Mouse (Mus musculus): ENCODE data around the gene Tbx3. TPM values are rescaled to one million over a fixed set of nuclear protein-coding genes. Genes with fewer than 3 reads are reported as not detected.

Tbx3 gene
- 1.8 and 2.4 TPM in 2 replicates for polyA plus RNA-seq (2012; rRNA removed)

DNA sequence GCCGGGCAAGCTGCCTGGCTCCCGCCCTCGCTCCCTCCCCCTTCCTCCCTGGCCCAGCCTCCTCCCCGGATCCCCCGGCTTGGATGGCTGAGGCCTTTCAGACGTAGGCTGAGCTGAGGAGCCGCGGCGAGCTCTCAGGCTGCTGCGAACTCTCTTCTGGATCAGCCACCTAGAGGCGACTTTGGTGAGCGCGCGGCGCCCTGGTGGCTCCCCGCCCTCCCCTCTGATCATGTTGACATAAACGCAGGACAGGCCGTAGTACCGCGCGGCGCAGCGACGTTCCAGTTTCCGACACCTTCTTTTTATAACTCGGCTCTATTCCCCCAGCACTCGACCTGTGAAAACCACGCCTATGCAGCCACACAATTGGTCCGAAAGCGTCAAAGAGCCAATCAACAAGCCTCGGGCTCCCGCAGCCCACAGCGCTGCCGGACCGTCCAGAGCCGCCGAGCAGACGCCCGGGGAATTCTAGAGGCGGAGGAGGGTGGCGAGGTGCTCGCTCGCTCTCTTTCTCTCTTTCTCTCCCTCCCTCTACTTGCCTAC lies at the start of gene Tbx3:
Gene Tbx3, plus strand, starts transcription at position 104 of the 543 bp plus-strand sequence.
- DNase-seq (ENCODE audit: extremely low spot score in 1 of 2, low spot score in 1 of 2) = peak; percentile 41 to 62

DNA sequence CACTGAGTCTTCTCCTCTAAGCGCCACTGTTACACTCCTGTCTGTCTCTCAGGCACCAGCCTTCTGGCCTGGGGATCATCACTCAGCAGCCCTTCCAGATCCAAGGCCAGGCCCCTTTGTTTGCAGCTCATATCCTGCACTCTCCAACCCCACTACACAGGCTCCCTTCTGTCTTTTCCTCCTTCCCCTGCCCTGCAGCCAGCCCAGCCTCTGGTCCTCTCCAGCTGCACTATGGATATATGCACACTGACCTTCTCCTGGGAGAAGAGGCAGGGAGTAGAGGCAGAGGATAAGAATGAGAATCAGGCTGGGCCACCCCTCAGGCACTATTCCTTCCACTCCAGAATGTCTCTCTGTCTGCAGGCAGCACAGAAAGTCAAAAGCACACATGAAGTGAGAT lies 48.4 kb upstream of the Tbx3 start:
- DNase-seq (ENCODE audit: extremely low spot score in 1 of 2, low spot score in 1 of 2) = no peak

DNA sequence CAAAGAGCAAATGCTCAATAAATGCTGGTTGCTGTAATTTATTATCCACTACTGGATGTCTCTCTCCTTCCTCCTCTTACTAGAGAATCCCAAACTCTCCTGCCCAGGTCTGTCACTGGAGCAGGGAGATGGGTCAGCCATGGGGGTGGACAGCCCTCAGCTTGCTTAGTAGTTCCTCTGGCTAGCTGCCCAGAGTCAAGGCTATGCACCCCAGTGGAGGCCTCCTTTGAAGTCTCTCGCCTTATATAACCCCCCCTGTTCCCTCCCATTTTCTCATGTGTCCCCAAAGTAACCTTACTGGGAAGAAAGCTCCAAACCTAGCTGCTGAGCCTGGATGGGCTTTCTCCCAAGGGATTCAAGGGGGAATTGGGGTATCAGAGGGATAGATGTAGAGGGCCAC lies 45.9 kb upstream of the Tbx3 start:
- no peak for DNase-seq (ENCODE audit: extremely low spot score in 1 of 2, low spot score in 1 of 2)

DNA sequence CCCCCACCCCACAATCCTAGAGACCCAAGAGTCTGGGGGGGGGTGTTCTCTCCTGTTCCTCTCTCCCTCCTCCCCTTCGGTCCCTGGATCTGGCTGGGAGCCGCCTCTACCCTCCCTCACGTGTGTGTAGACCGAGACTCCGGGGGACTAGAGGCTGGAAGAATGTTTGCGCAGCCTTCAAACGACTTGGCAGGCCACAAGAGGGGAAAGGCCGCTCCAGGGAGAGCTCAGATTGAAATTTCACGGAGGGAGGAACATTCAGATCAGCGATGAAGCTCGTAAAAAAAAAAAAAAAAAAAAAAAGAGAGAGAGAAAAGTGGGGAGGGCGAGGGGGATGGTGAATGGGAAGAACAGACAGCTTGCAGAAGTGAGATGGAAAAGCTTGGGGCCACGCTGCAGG lies 44.9 kb upstream of the Tbx3 start:
- no peak for DNase-seq (ENCODE audit: extremely low spot score in 1 of 2, low spot score in 1 of 2)

DNA sequence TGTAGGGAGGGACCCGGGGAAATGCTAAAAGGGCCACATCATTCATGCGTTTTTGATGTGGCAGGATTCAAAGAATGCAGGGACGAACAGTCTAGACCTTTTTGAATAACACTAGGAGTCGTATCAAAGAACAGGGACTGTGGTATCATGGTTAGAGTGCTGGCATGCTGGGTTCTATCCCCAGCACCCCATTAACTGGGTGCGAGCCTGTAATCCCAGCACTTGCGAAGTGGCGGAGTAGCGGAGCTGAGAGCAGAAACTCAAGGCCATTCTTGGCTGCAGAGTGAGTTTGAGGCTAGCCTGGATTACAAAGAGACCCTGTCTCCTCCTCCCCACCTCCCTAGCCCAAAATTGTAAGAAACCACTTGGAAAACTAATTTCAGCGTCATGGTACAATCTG lies 44.3 kb upstream of the Tbx3 start:
- no peak for DNase-seq (ENCODE audit: extremely low spot score in 1 of 2, low spot score in 1 of 2)

DNA sequence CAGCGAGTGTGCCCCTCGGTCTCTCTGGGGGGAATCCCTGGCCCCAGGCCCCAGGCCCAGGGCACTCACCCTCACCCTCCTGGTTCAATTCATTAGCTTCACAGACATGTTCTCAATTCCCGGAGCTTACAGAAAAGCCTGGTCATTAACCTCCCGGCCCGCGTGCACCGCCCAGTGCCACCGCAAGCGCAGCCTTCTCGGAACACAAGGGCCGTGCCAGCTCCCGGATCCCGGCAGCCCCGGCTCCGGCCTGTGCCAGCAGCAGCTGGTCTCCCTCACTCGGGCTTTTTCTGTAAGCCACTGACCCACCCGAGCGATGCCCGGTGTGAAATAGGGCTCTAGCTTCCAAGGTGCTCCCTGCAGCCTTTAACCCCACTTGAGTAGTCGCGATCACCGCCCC lies 43.8 kb upstream of the Tbx3 start:
- DNase-seq (ENCODE audit: extremely low spot score in 1 of 2, low spot score in 1 of 2) = no peak

DNA sequence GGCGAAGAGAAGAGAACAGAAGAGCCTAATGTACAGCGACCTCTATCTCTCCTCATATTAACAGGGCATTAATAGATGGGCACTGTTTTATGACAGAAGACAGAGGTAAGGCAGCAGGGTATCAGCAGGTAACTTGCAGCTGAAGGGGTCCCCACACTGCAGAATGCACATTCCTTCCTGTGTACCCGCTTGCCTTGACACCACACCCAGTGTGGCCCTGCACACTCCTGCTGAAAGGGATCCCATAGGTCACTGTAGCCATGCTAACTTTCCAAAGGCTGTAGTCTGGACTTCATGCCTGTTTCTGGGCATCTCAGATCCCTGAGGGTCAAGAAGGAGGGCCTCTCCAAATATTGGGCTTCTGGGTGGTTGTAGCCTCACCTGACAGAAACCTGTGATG lies 42.4 kb upstream of the Tbx3 start:
- DNase-seq (ENCODE audit: extremely low spot score in 1 of 2, low spot score in 1 of 2) = no peak

DNA sequence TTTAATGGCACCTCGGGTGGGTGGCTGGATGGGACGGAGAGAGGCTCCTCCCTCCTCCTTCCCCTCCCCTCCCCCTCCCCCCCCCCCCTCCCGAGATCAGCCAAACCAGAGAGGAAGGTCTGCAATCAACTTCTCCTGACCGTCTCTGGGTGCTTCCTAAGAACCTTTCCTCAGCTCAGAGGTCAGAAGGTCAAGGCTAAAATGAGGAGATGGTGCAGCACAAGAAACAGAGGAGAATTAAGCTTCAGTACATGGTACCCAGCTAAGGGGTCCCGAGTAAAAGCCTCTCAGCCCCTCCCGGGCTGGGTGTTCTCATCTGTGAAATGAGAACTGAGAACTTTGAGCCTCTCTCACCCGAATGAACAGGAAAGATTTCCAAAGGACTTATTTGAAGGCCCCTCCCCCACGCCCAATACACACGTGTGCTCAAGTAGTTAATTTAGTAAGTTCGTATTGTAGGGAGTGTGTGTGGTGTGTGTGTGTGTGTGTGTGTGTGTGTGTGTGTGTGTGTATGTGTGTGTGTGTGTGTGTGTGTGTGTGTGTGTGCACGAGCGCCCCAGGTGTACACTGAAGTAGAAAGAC lies 41.6 kb upstream of the Tbx3 start:
- no peak for DNase-seq (ENCODE audit: extremely low spot score in 1 of 2, low spot score in 1 of 2)

DNA sequence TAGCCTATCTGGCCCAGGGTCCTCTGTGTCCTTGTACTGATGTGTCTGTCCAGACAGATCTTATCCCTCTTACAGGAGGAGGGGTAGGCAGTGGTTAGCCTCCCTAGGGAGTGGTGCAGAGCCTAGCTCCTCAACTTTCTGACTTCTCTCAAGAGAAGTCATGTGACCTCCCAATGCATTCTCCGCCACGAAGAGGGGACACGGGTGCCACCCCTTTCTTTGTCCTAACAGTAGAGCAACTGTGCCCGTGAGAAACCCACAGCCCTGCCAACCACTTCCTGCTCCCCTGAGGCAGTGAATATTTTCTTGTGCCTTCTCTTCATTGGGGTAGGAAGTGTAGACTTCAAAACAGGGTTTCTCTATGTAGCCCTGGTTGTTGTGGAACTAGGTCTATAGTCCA lies 36.9 kb upstream of the Tbx3 start:
- DNase-seq (ENCODE audit: extremely low spot score in 1 of 2, low spot score in 1 of 2) = no peak

DNA sequence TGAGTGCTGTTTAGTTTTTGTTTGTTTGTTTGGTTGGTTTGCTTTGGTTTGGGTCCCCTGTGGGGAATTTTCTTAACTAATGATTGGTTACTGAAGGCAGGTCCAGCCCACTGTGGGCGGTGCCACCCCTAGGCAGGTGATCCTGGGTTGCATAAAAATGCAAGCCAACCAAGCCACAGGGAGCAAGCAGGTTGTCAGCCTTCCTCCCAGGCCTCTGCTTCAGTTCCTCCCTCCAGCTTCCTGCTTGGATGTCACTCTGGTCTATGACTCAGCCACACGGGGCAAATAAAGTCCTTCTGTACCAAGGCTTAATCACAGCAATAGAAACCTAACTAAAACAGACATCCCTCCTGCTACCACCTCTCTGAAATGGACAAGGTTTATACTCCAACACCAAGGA lies 35.6 kb upstream of the Tbx3 start:
- DNase-seq (ENCODE audit: extremely low spot score in 1 of 2, low spot score in 1 of 2) = no peak

DNA sequence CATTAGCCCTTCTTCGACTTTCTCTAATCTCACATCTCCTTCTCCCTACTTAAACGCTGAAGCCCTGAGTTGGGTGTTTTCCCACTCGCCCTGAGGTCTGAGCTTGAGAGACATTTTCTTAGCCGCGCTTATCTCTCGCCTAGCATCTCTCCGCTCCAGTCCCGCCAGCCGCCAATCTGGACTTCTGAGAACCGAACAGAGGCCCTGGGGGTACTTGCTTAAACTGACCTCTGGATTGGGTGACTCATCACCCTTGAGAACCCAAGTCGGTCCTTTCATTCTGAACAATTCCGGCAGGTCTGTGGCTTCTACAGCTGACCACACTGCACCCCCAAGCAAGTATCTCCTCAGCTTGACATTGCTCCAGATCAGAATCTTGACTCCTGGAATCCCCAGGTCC lies 32.2 kb upstream of the Tbx3 start:
- DNase-seq (ENCODE audit: extremely low spot score in 1 of 2, low spot score in 1 of 2) = no peak

DNA sequence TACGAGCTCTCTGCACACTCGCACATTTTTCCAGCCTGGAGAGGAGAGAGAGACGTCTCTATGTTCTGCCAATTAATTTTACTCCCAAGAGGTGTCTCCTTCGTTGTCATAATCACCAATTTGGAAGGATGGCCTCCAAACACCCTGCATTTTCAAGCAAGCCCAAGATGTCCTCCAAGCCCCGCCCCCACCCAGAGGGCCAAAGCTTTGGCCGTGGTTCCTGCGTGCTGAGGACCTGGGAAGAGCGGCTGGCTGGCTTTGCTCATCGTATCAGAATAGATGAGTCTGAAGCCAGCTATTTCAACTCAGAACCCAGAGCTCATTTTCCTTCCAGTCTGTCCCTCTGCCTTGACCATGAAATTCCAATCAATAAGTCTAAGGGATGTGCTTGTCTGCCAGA lies 29.4 kb upstream of the Tbx3 start:
- no peak for DNase-seq (ENCODE audit: extremely low spot score in 1 of 2, low spot score in 1 of 2)

DNA sequence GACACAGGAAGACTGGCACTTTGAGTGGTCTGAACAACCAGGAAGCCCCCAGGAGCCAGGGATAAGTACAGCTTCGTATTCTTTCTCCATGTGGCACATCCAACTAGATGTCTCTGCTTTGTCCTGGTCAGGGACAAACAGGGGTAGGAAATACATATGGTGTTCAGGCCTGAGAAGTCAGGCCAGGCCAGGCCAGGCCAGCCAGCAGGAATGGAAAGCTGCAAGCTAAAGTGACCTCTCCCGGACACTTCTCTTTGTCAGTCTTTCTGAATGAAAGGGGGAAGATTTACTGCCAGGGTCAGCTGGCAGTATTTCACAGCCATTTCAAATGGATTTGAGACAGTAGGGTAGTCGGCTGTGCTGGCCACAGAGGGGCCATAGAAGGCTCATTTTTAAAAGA lies 28.8 kb upstream of the Tbx3 start:
- DNase-seq (ENCODE audit: extremely low spot score in 1 of 2, low spot score in 1 of 2) = no peak

DNA sequence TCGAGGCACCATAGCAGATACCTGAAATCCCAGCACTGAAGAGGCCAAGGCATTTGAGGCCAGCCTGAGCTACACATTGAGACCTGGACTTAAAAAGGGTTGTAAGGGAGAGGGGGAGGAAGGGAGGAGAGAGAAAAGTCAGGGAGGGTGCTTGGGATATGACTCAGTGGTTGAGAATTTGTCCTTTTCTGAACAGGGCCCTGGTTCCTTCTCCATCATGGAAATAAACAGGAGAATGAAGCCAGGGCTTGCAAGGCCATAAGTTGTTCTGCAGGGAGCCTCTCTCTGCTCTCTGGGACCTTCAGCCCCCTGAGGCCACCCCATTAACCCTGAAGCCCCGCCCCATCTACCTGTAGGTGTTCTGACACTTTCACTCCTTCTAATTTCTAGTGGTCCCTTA lies 23.5 kb upstream of the Tbx3 start:
- no peak for DNase-seq (ENCODE audit: extremely low spot score in 1 of 2, low spot score in 1 of 2)

DNA sequence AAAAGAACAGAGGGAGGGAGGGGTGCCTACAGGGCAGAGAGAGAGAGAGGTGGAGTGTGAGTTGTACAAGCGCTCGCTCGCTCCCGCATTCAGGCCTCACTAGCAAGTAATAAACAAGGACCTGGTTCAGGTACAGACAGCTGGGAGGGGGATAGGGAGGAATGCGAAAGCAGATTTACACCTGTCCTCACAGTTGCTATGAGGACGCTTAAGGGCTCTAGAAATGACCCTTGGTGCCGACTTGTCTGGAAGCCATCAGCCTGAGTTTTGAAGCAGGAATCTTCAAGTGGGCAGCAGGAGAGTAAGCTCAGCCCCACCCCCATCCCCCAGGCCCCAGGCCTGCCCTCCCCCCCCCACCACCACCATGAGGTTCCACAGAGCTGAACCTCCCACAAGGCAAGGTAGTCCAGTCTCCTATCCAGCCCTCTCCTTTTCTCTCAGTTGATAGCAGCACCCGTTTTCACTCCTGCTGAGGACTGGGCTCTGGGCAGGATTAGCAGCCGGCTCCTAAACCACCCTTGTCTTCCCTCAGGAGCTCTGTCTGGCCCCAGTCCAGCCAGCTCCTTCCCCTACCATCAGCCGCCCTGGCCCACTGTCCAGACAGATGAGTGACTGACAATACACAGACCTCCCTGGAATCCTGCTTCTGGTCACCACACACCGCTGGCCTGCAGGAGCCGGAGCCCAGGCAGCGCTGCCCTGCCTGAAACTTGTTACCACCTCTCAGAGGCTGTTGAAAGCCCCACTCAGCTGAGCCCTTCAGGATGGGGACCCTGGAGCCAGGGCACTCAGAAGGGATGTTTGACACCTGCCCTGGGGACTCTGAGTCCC lies 19.1 kb upstream of the Tbx3 start:
- no peak for DNase-seq (ENCODE audit: extremely low spot score in 1 of 2, low spot score in 1 of 2)

DNA sequence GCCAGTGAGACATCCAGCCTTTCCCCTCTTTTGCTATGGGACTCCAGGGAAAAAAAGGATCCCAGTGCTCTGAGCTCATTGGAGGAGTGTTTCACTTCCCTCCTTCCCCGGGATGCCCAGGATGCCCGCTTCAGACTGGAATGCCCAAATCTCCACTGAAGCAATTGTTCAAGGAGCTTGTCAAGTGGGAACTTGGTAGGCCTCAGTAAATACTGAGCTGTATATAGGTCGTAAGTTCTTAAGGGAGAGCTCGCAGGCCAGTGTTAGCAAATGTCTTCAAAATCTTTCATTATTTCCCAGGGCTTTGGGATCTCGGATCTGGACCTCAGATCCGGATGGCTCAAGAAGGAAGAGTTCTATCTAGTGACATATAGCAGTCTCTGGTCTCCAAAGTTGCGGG lies 14.1 kb upstream of the Tbx3 start:
- DNase-seq (ENCODE audit: extremely low spot score in 1 of 2, low spot score in 1 of 2) = no peak

DNA sequence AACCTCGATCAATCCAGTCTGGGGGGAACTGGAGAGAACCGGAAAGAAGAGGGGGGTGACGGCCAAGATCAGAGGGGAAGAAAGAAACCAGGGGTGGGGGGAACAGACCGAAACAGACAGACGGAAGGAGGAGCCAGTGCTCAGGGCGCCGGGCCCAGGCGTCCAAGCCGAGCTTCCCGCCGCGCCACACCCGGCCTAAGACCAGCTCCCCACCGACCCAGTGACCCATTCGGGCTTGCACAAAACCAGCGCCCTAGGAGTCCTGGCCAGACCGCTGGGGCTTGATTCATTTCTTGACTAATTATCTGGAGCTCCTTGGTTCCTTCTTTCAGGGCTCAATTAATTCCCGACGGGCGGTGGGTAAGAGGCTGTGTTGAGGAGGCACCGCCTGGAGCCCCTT lies 13.6 kb upstream of the Tbx3 start:
- DNase-seq (ENCODE audit: extremely low spot score in 1 of 2, low spot score in 1 of 2) = no peak

DNA sequence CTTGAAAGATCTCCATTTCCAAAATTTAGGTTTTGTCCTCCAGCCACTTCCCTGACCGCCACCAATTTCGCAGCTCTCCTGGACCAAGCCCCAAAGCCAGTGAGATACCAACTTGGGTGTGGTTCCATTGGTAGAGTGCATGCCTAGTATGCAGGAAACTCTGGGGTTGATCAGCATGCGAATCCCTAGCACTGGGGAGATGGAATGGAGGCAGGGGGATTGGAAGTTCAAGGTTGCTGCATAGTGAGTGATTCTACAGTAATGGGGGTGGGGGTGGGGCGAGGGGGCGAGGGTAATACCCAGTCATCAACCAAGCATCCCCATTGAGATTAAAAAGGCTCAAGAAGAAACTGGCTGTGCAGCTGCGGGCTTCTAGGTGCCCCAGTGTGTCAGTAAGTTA lies 13.1 kb upstream of the Tbx3 start:
- no peak for DNase-seq (ENCODE audit: extremely low spot score in 1 of 2, low spot score in 1 of 2)

DNA sequence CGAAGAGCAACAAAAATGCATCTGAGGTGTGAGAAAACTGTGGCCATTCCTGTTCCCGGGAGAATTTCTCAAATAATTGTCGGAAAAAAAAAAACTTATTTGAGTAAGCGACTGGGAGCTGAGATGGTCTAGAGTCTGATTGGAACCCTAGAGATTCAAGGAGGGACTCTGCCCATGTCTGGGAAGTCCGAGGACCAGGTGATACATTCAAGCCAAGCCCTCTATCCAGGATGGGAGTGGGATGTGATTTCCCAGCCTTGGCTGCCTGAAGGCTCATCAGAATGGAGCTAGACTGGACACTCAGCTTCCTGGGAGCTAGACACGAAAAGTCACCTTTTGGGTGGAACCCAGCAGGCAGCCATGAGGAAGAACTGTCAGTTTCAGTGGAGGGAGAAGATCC lies 12.7 kb upstream of the Tbx3 start:
- DNase-seq (ENCODE audit: extremely low spot score in 1 of 2, low spot score in 1 of 2) = no peak

DNA sequence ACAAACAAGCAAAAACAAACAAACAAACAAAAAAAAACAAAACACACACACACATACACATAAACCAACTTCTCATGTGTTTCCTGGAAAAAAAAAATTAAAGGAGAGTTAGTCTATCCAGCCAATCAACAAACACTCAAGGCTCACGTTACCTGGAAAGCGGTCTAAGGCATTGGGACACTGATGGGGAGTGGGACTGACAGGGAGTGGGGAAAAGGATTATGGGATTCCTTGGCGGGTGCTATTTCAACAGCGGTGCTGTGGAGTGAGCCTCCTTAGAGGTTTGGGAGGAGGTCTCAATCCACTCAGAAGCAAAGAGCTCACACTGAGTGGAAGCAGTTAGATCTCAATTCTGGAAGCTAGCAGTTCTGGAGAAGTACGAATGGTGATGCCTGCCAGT lies 12.1 kb upstream of the Tbx3 start:
- DNase-seq (ENCODE audit: extremely low spot score in 1 of 2, low spot score in 1 of 2) = no peak

DNA sequence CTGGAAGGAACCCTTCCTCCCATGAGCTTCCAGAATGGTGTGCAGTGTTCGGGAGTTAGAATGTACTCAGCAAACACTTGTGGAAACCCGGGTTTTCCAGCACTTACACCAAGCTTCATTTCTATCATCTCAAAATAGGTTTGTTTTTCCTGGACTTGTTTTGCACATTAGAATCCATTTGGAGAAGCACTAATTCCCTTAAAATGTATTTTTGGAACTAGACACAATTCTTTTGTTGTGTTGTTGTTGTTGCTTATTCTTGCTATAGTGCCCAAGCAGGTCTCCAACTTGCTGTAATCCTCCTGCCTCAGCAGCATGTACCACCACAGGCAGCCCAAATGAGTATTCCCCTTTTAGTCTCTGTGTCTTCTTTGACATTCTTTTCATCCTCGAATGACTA lies 11.4 kb upstream of the Tbx3 start:
- no peak for DNase-seq (ENCODE audit: extremely low spot score in 1 of 2, low spot score in 1 of 2)

Data from frontal cortex, adult 2 months (tissue).